Mouse (Mus musculus): ENCODE measurements at regions not wholly inside any gene's neighbourhood (a gene's known extent, or its start where the extent isn't known, plus 50 kb on each side); places are given as distances from the start of the nearest gene placed in this dataset.

DNA sequence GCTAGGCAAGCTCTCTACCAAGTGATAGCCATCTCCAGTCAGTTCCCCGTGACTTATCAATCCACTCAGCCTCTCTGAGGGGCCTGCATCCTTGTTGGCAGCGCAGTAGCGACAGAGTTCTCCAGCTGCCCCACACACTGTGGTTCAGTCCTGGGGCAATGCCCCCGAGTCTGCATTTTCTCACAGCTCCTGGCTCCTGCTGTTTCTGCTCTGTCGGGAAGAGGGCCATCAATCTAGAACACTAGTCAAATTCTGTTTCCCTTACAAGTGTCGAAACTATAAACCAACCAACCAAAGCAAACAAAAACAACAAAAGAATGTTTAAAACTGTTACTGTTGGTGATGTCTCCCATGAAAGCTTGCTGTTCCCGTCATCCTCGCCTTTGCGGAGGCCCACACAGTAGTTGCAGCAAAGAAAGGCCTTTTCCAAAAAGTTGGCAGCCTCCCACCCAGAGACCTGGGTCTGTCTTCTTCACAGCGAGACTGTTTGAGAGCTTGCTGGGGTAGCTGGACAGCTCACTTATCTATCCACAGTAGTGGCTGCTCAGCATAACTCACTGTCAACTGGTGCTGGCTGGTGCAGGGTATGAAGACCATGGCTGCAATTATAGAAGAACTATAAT, 201.9 kb upstream of the Prok2 start:
- Histone ChIP-seq H3K27ac (ENCODE audit: control insufficient read depth, low read depth, low read length) (no peak overlapping the region), H3K9me3 (replicated peaks; ENCODE audit: insufficient read depth, low read length) (no peaks in the 10 kb centered on the region), H3K79me2 (ENCODE audit: control insufficient read depth, insufficient read depth, low read length, poor library complexity) (no peaks in the 10 kb centered on the region), H3K27me3 (ENCODE audit: control insufficient read depth in 1 of 2, insufficient read depth in 2 of 2, low read length in 2 of 2) (no peaks in the 10 kb centered on the region; a peak in 1 of 4 replicates), H3K9ac (ENCODE audit: control insufficient read depth, low read depth, low read length, poor library complexity, severe bottlenecking) (no peak overlapping the region), H3K36me3 (ENCODE audit: control insufficient read depth in 1 of 2, insufficient read depth in 2 of 2, low read length in 2 of 2) (no peaks in the 10 kb centered on the region), H3K4me3 (ENCODE audit: control insufficient read depth in 1 of 2, insufficient read depth in 1 of 2, low read depth in 2 of 2, low read length in 2 of 2) (no peak overlapping the region), H3K4me1 (ENCODE audit: control insufficient read depth in 1 of 2, insufficient read depth in 2 of 2, low read length in 2 of 2) (no peaks in the 10 kb centered on the region)
- DNase-seq (ENCODE audit: low read depth, low spot score) = no peak
- no peak for TF ChIP-seq NELFE (IDR thresholded peaks at IDR 0.05; ENCODE audit: low read depth, low read length)
- no peak for TF ChIP-seq ETS1 (IDR thresholded peaks at IDR 0.05; ENCODE audit: low read depth, low read length)
- no peak for TF ChIP-seq TBP (IDR thresholded peaks at IDR 0.05; ENCODE audit: low read depth, low read length)
- no peak for TF ChIP-seq CTCF (IDR thresholded peaks at IDR 0.05 in 2 of 3, conservative IDR thresholded peaks at IDR 0.05 in 1 of 3; ENCODE audit: control insufficient read depth in 1 of 3, insufficient read depth in 1 of 3, low read depth in 2 of 3, low read length in 3 of 3, poor library complexity in 1 of 3, severe bottlenecking in 1 of 3)
- no peak for TF ChIP-seq JUND (IDR thresholded peaks at IDR 0.05; ENCODE audit: low read depth, low read length)
- TF ChIP-seq RAD21 (IDR thresholded peaks at IDR 0.05; ENCODE audit: low read depth, low read length) = no peak
- no peak for TF ChIP-seq SIN3A (IDR thresholded peaks at IDR 0.05; ENCODE audit: low read length)
- TF ChIP-seq BHLHE40 (IDR thresholded peaks at IDR 0.05; ENCODE audit: borderline replicate concordance, low read depth, low read length) = no peak
- no peak for TF ChIP-seq KAT2A (conservative IDR thresholded peaks at IDR 0.05; ENCODE audit: low read depth, low read length)
- no peak for TF ChIP-seq POLR2AphosphoS5 (IDR thresholded peaks at IDR 0.05; ENCODE audit: borderline replicate concordance, low read depth, low read length)

DNA sequence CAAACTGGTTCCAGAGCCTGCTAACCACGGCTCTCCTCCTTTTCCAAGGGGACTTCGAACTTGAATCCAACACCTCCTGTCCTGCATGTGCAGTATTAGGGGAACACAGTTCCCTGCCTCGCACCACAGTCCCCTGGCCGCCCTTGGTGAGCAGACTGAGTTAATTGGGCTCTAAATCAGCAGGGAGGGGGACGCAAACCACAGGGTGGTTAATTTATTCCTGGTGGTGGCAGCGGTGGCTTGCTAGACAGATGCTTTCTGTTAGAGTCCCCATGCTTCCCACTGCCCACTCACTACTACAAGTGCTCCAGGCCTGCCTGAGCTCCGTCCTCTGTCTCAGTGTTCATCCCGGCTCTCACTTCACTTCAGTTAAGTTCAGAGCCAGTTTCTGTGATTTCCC, 198.0 kb upstream of the Prok2 start:
- Histone ChIP-seq H3K9me3 (replicated peaks; ENCODE audit: insufficient read depth, low read length) (no peaks in the 10 kb centered on the region), H3K4me1 (ENCODE audit: control insufficient read depth in 1 of 2, insufficient read depth in 2 of 2, low read length in 2 of 2) (no peaks in the 10 kb centered on the region), H3K4me3 (ENCODE audit: control insufficient read depth in 1 of 2, insufficient read depth in 1 of 2, low read depth in 2 of 2, low read length in 2 of 2) (no peak overlapping the region), H3K27ac (ENCODE audit: control insufficient read depth, low read depth, low read length) (no peak overlapping the region), H3K27me3 (ENCODE audit: control insufficient read depth in 1 of 2, insufficient read depth in 2 of 2, low read length in 2 of 2) (no peaks in the 10 kb centered on the region; a peak in 1 of 4 replicates), H3K79me2 (ENCODE audit: control insufficient read depth, insufficient read depth, low read length, poor library complexity) (no peaks in the 10 kb centered on the region), H3K36me3 (ENCODE audit: control insufficient read depth in 1 of 2, insufficient read depth in 2 of 2, low read length in 2 of 2) (no peaks in the 10 kb centered on the region), H3K9ac (ENCODE audit: control insufficient read depth, low read depth, low read length, poor library complexity, severe bottlenecking) (no peak overlapping the region)
- no peak for TF ChIP-seq MYC (IDR thresholded peaks at IDR 0.05; ENCODE audit: low read depth, low read length)
- TF ChIP-seq CTCF (IDR thresholded peaks at IDR 0.05 in 2 of 3, conservative IDR thresholded peaks at IDR 0.05 in 1 of 3; ENCODE audit: control insufficient read depth in 1 of 3, insufficient read depth in 1 of 3, low read depth in 2 of 3, low read length in 3 of 3, poor library complexity in 1 of 3, severe bottlenecking in 1 of 3) = no peak
- no peak for TF ChIP-seq TCF12 (IDR thresholded peaks at IDR 0.05; ENCODE audit: low read depth, low read length)
- no peak for TF ChIP-seq NRF1 (IDR thresholded peaks at IDR 0.05; ENCODE audit: insufficient read depth, low read depth, low read length, poor library complexity, severe bottlenecking)
- TF ChIP-seq TAL1 (IDR thresholded peaks at IDR 0.05; ENCODE audit: low read length) = no peak
- TF ChIP-seq RCOR1 (IDR thresholded peaks at IDR 0.05; ENCODE audit: low read depth, low read length) = no peak
- DNase-seq (ENCODE audit: low read depth, low spot score) = no peak

All from MEL (cell line).